Mouse (Mus musculus): ENCODE measurements around the gene Ctbs.
"Not testable (repeated sequence)": the region's sequence is repeated elsewhere in the genome, so short reads cannot be mapped to it uniquely, and the experiment has no call there.

The Ctbs gene

DNA sequence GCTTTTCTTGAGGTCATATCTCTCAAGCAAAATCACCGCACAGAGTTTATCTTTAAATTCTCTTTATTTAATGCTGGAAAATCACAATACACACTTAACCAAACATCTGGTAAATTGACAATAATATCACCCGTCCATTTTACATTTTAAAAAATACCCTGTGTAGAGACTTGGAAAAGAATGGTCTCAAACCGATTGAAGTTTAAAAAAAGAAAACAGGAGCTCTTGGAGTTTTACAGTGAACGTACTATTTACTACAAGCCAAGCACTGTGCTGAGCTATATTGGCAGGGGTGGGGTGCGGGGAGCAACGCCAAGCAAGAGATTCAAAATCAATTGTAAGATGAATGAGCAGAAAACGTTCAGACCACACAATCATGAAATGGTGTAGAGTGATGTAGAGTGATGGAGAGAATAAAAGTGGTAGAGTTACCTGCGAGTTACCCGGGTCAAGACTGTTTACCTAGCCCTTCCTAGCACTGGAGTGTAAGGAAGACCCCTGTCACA, at the start of gene Ctbs:
Gene Ctbs, plus strand, starts transcription at position 51 of the 506 bp plus-strand sequence.
- DNase-seq = no peak

DNA sequence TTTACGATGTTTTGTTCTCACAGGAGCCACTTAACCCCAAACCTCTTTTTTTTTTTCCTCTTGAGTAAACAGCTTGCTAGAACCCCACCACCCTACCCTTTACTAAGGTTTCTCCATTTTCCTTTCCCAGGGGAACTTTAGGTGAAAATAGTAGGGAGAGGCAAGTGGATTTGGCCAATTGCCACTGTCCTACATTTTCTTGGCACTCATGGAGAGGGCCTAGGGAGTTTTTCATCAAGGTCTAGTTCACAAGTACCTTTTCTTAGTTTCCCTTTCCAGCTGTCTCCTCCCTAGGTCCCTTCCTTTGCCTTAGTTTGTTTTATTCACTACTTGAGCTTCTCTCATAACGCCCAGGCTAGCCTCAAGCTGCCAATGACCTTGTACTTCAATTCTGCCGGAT, 45.8 kb upstream of the Ctbs start:
- DNase-seq = no peak

DNA sequence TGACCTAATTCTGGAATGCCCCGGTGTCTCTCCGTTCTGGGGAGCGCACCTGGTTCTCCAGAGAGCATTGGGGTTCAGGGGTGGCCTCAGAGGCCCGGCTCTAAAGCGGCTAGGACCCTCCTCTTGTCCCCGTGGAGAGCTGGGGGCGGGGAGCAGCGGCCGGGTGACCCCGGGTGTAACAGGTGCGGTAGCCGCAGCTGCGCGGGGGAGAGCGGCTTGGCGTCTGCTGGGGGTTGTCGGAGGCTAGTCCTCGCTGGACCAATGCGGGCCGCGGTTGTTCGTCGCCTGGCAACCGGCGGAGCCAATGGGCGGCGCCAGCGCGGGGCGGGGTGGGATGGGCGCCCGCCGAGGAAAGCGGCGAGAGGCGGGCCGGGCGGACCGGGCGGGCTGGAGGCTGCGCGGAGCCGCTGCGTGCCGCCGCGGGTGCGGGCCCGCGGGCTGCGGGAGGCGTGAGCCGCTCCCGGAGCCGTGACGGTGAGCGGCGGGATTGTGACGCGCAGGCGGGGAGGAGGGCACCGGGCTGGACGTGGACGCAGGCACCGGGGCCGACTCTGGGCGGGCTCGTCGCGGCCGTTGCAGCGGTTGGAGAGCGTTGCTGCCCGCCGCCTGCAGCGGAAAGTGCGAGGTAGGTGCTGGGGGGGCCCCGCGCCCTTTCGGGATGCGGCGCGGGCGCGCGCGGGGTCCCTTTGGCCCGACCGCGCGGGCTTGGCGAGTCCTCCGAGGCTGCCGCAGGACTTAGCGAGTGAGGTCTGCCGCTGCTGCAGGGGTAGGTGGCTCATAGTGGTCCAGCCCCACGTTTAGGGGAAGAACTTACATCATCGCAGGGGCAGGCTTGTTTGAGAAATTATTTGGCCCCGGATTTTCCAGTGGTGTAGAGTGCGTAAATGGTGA, 45.0 kb upstream of the Ctbs start, which contains the start of gene Ssx2ip:
Gene Ssx2ip, plus strand, starts transcription at position 332 of the 891 bp plus-strand sequence.
- peak; percentile 99 to 100 for DNase-seq

DNA sequence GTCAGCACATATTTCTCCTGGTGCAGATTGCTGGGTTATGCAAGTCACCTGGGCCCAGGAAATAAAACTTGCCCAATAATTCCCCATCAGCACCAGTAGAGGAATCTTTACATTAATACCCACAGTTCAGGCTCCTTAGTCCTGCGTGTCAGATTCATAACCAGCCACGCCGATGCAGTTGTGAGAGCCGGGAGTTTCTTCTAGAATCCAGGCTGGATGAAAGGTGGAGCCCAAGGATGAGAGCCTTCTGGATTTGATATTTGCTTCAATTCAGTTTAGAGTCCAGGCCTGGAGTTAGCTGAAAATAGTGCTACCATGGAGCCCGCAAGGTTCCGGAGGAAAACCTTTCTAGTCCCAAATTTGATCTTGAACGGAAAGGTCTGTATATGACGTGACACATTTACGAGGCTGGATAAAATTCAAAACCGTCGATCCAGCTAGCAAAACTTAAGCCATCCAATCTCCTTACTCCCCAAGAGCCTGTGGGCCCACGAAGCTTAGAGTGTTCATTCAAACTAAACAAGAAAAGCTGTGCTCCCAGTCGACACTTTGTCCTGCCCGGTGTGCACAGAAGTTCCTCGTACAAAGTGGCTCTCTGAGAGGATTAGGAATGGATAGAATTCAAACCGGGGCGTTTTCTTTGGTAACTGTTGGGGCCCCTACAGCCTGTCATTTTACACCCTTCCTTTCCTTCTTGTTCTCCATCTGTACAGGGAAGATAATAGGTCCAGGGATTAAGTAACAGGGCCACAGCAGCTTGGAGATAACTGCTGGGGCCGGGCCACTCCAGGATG, 44.2 kb upstream of the Ctbs start:
- DNase-seq = no peak

DNA sequence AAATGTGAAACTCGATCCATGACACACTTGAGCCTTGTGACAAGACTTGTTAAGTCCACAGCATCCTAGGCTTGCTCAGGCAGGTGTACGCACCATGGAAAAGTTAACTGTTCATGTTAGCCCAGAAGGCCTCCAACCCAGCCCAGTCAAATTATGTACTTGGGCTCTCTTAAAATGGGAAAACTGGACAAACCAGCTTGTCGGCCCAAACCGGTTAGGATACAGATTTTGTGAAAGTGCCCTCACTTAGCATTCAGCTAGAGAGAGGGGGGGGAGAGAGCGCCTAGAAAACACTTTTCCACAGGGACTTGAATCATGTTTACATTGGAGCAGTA, 43.6 kb upstream of the Ctbs start:
- peak; percentile 58 to 67 for DNase-seq

DNA sequence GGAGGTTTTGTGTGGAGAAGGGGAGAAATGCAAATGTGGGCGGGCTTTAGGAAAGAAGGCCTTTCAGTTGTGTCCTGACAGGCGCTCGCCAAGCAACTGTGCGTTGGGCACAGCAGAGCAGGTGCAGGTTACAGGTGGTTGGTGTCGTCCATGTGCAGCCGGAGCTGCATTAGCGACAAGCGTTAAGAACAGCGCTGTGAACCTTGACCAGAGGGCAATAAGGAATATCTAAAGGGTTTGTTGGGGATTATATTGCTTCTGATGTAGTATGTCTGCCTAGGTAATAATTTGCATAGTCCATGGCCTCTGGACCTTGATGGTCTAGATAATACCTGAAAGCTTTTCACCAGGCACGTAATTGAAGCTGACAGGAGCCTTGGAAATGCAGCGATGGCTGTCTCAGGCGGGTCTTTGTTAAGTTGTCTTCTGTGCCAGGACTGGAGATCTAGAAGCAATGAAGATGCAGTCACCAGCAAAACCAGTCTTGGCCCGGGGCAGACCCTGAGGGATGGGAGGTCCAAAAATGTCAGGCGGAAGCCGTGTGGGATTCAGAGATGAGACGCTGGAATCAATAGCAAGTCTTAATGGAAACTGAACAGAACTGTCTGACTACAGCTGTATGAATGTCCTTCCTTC, 42.4 kb upstream of the Ctbs start:
- peak in 1 of 2 experiments; percentile 33 for DNase-seq

DNA sequence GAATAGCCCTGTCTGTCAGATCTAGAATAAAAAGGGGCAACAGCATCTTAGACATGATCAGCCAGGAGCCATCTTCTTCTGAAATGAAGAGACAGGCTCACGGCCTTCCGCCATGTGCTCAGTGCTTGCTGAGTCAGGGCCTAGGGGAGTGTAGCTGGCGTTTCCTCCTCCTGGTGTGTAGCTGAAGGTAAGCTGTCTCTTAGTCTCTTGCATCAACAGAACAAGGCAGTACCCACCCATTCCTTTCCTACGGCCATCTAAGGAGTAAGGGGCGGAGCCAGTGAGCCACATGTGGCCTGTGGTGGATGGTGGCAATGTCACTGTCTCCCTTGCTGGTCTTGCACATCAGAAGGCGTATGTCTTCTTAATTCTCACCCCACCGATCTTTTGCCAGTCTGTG, 39.5 kb upstream of the Ctbs start:
- DNase-seq = no peak

DNA sequence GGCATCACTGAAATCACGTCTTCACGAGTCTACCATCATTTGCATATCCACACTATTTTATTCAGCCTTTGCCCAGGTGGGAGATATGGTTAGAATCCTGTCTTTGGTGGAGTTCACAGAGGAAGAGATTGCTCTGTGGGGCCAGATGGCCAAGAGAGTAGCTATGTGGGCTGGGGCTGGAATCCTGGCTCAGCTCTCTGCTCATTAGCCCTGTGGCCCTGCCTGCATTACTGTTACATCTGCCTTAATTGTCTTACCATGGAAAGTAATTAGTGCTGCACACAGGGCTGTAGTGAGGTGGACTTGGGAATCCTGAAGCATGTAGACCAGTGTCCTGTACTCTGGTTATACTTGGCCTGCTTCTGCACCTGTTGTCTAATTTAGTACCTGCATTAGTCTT, 37.6 kb upstream of the Ctbs start:
- DNase-seq = no peak

DNA sequence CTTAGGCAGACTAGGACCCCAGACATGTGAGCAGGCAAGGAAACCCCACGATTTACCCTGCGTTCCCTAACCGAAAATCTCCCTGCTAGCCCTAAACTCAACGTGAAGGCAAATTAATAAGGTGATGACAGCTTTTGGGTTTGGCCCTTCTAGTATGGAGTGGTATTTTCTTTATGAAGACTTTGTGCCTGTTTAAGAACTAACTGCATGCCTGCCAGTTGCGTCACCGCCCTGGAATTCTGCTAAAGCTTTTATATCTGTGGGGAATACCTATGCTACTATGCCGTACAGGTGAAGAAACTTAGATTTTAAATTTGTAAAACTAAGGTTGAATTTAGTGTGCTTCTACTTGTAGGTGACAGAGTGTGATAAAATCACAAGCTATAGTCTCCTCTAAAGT, 37.1 kb upstream of the Ctbs start:
- DNase-seq = no peak

DNA sequence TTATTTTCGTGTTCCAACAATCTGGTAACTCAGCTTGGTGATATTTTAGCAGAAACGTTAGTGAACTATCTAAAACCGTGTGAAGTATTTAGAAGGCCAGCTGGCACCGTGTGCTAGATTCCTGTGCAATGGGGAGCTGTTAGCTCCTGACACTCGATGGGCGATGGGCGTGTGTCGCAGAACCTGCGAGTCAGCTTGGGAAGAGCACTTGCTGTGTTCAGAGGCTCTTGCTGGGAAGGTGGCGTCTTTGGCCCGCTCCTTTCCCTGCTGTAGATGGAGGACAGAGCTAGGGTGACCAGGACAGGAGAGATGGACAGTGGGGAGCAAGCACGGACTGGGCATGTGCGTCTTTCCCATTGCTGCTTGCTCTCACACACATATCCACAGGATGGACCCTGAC, 36.6 kb upstream of the Ctbs start:
- no peak for DNase-seq

DNA sequence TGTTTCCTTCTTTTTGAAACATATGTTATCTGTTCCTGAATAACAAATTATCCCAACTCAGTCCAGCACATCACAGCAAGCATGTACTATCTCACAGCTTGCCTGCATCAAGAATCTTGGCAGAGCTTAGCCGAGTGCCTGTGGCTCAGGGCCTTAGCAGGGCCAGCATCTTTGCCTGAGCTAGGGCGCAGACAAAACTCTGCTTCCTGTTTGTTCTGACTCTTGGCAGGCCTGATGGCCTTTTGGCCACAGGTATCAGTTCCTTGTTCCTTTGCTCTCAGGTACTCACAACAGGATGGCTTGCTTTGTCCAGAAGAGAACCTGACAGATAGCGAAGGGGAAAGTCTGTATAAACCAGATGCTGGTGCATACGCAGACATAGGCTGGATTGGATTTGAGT, 35.6 kb upstream of the Ctbs start:
- DNase-seq = peak in 1 of 2 experiments; percentile 21

DNA sequence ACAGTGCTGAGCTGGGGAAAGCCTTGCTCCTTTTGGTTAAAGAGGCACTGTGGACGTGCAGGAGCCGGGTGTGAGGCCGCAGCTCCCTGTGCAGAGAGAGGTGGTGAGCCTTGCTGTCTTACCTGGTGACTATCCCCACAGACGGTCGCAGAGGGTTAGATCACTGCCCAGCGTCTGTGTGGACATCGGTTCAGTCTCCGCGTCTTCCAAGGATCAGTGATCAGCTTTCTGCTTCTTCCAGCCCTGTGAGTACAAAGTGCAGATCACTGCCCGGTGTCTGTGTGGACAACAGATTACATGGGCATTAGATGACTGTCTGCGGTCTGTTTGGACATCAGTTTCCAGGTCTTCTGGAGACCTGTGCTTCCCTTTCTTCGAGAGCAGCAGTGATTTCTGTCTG, 35.0 kb upstream of the Ctbs start:
- DNase-seq = no peak

DNA sequence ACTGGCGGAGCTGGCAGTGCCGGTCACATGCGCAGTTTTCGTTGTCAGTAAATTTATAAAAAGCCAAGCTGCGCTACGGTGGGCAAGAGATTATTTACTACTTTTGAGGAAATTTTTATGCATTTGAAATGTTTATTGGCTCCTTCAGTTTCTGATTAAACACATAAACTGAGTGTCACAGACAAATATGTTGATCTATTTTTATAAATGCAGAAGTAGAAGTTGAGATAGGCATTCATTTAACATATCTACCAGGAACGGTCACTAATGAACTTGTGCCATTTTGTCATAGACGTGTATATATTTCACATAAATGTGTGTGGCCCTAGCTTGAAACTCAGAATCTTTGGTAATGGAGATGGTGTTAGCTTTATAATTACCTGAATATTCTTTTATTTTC, 31.7 kb upstream of the Ctbs start:
- DNase-seq = no peak

DNA sequence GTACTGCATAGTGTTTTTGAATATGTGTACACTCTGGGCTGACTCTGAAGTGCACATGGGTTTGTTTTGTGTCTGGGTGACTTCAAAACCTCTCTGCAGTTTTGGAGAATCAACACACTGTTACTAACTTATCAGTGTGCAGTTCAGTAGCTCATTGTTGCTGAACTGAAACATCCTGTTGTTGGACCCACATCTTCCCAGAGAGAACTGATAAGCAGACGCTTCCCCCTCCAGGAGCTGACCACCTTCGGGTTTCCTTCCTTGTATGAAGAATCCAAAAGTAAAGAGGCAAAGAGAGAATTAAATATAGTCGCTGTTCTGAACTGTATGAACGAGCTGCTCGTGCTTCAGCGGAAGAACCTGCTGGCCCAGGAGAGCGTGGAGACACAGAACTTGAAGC, 30.7 kb upstream of the Ctbs start:
- DNase-seq = no peak

DNA sequence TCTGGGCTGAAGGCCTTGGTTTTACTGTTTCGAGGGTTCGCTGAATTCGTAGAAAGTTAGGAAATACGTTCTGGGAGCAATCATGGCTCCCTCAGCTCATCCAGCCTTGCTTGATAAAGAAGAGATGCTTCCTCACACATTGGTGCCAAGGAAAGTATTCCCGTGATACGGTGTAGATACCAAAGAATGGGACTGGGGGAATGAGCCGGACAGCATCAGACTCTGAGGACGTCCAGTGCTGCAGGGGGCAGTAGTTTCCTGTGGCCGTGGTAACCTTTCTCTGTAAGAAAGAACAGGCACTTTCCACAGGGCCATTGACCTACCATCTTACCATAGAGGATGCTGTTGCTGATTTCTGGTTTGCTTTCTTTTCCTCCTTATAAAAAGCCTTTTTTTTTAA, 30.1 kb upstream of the Ctbs start:
- DNase-seq = no peak

DNA sequence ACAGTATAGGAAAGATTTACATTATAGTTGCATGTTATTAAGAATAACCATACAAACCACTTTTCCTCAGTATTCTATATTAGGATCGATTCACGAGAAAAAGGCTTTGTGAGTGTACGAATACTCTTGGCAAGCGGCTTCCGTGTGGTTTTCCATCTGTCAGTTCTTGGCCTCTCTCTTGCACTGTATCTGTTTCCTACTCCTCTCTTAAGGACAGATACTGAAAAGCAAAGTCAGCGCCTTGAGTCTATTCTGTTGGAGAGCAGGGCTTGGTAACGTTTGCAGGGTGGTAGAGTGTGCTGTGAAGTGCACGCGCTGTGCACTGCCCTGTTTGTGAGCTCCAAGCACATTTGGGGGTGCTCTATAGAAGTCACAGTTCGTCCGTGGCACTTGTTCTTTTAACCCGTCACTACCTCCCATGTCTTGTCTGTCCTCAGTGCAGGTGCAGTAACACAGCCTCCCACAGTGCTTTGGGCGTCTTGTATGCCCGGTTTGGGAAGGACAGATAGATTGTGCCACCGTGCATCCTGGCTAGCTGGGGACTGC, 29.5 kb upstream of the Ctbs start:
- DNase-seq = no peak

DNA sequence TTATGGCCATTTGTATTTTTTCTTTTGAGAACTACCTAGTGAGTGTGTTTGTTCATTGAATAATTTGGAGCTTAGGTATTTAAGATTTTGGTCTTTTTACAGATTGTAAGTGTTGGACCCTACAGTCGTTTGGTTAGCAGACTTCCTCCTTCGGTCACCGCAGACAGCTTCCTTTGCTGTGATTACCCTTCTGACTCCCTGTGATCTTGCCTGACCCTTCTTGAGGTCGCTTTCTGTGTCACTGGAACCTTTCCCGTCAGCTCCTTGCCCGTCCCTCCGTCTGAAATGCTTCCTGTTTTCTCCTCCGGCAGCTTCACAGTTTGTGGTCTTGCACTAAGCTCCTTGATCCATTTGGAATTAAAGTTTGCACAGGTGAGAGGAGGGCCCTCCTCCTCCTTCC, 27.8 kb upstream of the Ctbs start:
- DNase-seq = no peak

DNA sequence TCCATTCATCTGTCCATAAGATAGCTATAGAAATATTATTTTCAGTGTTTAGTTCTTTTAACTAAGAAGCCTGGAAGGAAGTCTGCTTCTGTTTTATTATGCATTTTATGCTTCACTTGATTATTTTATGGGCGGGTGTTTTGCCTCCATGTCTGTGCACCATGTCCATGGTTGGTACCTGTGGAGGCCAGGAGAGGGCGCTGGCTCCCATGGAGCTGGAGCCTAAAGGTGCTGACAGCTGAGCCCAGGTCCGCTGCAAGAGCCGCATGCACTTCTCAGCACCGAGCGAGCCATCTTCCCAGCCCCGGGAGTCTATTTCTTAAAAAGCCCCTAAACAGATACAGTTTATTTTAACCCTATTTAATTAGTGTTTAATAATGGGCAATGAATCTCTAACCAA, 25.9 kb upstream of the Ctbs start:
- no peak for DNase-seq

DNA sequence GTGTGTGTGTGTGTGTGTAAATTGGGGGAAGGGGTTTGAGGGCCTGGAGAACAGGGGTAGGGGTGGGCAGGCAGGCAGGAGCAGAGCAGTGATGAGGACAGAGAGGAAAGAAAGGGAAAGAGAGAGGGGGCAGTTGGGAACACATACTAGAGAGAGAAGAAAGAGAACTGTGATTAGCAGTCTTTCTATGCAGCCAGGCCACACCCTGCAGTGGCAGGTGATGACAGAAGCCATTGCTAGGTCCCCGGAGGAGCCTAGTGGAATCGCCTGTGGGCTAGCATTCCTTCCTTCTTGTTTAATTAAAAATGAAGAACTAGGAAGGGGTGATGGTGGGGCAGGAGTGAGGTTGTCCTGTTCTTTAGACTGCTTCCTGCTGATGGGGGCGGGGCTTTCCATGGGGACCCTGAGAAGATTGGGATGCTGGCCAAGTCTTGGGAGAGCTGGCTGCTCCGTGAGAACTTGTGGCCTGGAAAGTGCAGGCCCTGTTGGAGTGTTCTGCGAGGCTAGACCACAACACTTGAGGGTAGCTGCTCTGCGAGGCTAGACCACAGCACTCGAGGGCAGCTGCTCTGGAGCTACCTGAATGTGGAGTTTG, 25.2 kb upstream of the Ctbs start:
- peak in 1 of 2 experiments; percentile 44 for DNase-seq

DNA sequence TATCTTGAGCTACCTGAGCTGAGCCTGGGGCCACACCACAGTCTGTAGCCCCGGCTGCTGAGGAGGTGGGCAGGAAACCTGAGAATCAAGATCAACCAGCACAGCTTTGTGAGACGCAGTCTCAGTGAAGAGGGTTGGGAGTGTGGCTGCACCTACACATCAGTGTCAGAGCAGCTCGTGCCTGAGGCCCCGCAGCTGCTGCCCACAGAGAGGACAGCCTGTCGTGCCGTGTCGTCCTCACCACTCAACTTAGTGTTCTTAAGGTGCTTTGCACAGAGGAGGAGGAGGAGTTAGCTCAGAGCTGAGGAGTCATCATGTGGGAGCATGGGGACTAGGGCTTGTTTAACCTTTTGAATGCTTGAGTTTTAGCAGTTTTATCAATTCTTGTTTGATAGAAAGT, 23.7 kb upstream of the Ctbs start:
- DNase-seq = no peak

DNA sequence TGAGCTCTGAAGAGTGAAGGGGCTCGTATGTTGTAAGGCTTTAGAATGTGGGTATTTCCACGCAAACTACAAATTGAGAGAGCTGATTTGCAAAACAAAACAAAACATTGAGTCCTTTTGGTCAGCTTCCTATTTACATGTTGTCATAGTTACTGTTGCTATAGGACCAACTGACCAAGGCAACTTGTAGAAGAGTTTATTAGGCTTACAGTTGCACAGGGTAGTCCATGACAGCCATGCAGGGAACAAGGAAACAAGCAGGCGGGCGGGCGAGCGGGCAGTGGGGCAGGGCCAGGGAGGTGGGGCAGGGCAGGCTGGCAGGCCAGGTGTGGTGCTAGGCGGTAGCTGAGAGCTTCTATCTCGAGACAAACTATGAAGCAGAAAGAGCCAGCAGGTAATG, 23.1 kb upstream of the Ctbs start:
- no peak for DNase-seq

DNA sequence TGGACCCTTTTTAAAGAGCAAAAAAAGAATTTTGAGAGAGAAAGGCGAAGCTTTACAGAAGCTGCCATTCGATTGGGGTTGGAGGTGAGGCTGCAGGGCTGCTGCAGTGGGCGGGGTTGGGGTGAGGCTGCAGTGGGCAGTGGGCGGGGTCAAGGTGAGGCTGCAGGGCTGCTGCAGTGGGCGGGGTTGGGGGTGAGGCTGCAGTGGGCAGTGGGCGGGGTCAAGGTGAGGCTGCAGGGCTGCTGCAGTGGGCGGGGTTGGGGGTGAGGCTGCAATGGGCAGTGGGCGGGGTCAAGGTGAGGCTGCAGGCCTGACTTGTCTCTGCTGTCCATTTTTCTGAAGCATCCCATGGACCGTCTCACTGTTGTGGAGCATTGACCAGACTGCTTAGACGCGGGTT, 16.5 kb upstream of the Ctbs start:
- not testable (repeated sequence) for DNase-seq

All from kidney, postnatal 4 days (tissue).